Mouse (Mus musculus) embryonic facial prominence, embryonic 14.5 days (tissue): ENCODE results near the gene Tmem54. TPM values are rescaled to one million over a fixed set of nuclear protein-coding genes. Genes with fewer than 3 reads are reported as not detected.

Experiments used
- ATAC-seq: fragments of 200-750 bp; cut with Nextera tagmentation; 2 replicates; pipeline ENCODE4 v1.8.0; 2017; ENCODE audit warnings: low read depth, moderate number of reproducible peaks, moderate TSS enrichment
- DNase-seq: peaks from one replicate; pipeline ENCODE4 v3.0.0-alpha.2; 2015; ENCODE audit warnings: low spot score
- H3K27ac ChIP-seq: fragments of 300-500 bp; sonication (generic); replicated peaks from 2 replicates; pipeline ENCODE4 v1.5.1; 2014; ENCODE audit warnings: low read depth, mild to moderate bottlenecking, low read length, moderate library complexity
- H3K27me3 ChIP-seq: fragments of 300-500 bp; sonication (generic); replicated peaks from 2 replicates; pipeline ENCODE4 v1.6.1; 2014; ENCODE audit warnings: low read length; ENCODE audit not compliant: control insufficient read depth, insufficient read depth
- H3K36me3 ChIP-seq: fragments of 300-500 bp; sonication (generic); 2 replicates; pipeline ENCODE4 v1.6.1; 2014; ENCODE audit warnings: low read length, mixed read lengths; ENCODE audit not compliant: control insufficient read depth, insufficient read depth
- H3K4me1 ChIP-seq: fragments of 300-500 bp; sonication (generic); 2 replicates; pipeline ENCODE4 v1.6.1; 2014; ENCODE audit warnings: antibody characterized with exemption, low read length; ENCODE audit not compliant: control insufficient read depth, insufficient read depth
- H3K4me2 ChIP-seq: fragments of 300-500 bp; sonication (generic); 2 replicates; pipeline ENCODE4 v1.6.1; 2014; ENCODE audit warnings: low read depth, mild to moderate bottlenecking, low read length, moderate library complexity, mixed read lengths
- H3K4me3 ChIP-seq: fragments of 300-500 bp; sonication (generic); 2 replicates; pipeline ENCODE4 v1.5.1; 2014; ENCODE audit warnings: low read depth, mild to moderate bottlenecking, low read length
- H3K9ac ChIP-seq: fragments of 300-500 bp; sonication (generic); 2 replicates; pipeline ENCODE4 v1.6.1; 2014; ENCODE audit warnings: low read depth, mild to moderate bottlenecking, low read length, moderate library complexity, mixed read lengths
- H3K9me3 ChIP-seq: fragments of 300-500 bp; sonication (generic); 2 replicates; pipeline ENCODE4 v1.6.1; 2016; ENCODE audit warnings: low read length; ENCODE audit not compliant: control insufficient read depth
- WGBS: fragments of 180-500 bp; shearing (Covaris S2); extraction: QIAGEN DNeasy Blood & Tissue Kit; methylation state at CpG from one replicate; pipeline ENCODE4 v1.1.7; 2014; 5-methylcytosine and 5-hydroxymethylcytosine counted together
- polyA plus RNA-seq: library from polyadenylated mRNA; unstranded; fragments of >200 nt; fragmentation: Nextera tagmentation; extraction: Ambion mirVana; gene quantifications from 2 replicates; pipeline ENCODE4 v1.2.1, GENCODE M21; 2014

Gene Tmem54
- polyA plus RNA-seq, 1 experiment from 2014 or later: 8.4 TPM

GRCm38 (mm10) chr4:129130149-129130548 is 24.8 kb downstream of the Tmem54 start:
- Histone ChIP-seq H3K9ac (peak overlapping the region; percentile 48; the same call in 1 of the 2 replicates), H3K36me3 (no peaks in the 10 kb centered on the region), H3K4me2 (peak overlapping the region; percentile 55), H3K4me3 (peak overlapping the region; percentile 38), H3K9me3 (no peaks in the 10 kb centered on the region), H3K27ac (peak overlapping the region; percentile 39), H3K4me1 (peaks cover 19% of the 10 kb centered on the region), H3K27me3 (peaks cover 7% of the 10 kb centered on the region)
- 5% methylated on average over 8 of the region's 8 CpGs for WGBS
- DNase-seq (no peak), ATAC-seq (peak; percentile 30; the same call in 1 of the 2 replicates)

GRCm38 (mm10) chr4:129130755-129131303 is 25.5 kb downstream of the Tmem54 start:
- Histone ChIP-seq H3K27ac (peak overlapping the region; percentile 44), H3K9ac (peak overlapping the region; percentile 56), H3K36me3 (no peaks in the 10 kb centered on the region), H3K4me2 (peak overlapping the region; percentile 55), H3K9me3 (no peaks in the 10 kb centered on the region), H3K4me1 (peaks cover 18% of the 10 kb centered on the region), H3K27me3 (peaks cover 13% of the 10 kb centered on the region), H3K4me3 (peak overlapping the region; percentile 38)
- peak; percentile 79 for ATAC-seq
- peak; percentile 84 for DNase-seq
- 7% methylated on average over 16 of the region's 17 CpGs for WGBS

DNA sequence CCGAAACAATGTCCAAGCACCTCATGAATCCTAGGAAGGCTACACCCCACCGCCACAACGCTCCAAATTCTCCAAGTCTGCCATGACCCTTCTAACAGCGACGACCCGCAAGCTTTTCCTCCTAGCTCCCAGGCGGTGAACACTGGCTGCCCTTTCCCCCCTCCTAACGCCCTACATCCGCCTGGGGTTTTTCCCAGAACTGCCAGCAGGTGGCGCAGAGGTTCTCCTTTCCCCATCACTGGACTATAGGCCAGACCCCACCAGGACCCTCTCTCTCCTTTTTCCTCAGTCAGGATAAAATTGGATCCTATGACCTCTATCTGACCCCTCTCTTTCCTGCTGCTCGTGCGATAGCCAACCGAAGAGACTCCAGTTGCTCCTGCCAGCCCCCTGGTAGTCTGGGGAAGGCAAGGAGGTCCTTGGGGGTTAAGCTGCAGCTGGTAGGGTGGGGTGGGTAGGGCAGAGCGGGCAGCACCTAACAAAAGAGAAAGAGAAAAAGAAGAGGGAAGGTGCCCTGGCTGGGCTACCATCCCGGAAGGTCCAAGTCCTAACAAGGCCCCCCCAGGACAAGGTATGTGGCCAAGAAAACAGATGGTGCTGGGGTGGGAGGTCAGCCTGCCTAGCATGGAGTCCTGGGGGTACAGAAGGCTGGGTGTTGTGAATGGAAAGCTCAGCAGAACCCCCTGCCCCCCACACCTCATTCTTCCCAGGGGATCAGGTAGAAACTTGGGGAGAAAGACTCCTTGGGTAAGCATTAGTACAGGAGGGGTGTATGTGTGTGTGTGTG is 29.6 kb downstream of the Tmem54 start:
- WGBS: 10% methylated on average over 15 of the region's 15 CpGs
- peak overlapping the region; percentile 22 for H3K4me2 ChIP-seq
- ATAC-seq: peak; percentile 53

GRCm38 (mm10) chr4:129135637-129136036 is 30.3 kb downstream of the Tmem54 start:
- Histone ChIP-seq H3K4me1 (peaks cover under 1% of the 10 kb centered on the region; the same call in 1 of the 2 replicates), H3K4me3 (peak overlapping the region; percentile 57; the same call in 1 of the 2 replicates), H3K9ac (no peak overlapping the region), H3K9me3 (no peaks in the 10 kb centered on the region), H3K4me2 (peak overlapping the region; percentile 94; the same call in 1 of the 2 replicates), H3K27me3 (peaks cover 19% of the 10 kb centered on the region), H3K27ac (no peak overlapping the region; the same call in 1 of the 2 replicates), H3K36me3 (no peaks in the 10 kb centered on the region)
- WGBS: 69% methylated on average over 2 of the region's 2 CpGs
- ATAC-seq (no peak), DNase-seq (no peak)

More for the DNA sequence above, 29.6 kb downstream of the Tmem54 start:
- no peaks in the 10 kb centered on the region for H3K36me3 ChIP-seq
- peaks cover 19% of the 10 kb centered on the region for H3K27me3 ChIP-seq
- no peak overlapping the region for H3K4me3 ChIP-seq
- peak; percentile 63 for DNase-seq
- no peaks in the 10 kb centered on the region for H3K9me3 ChIP-seq
- H3K9ac ChIP-seq: no peak overlapping the region
- H3K4me1 ChIP-seq: peaks cover 7% of the 10 kb centered on the region
- no peak overlapping the region for H3K27ac ChIP-seq

GRCm38 (mm10) chr4:129136189-129136578 is 30.8 kb downstream of the Tmem54 start:
- DNase-seq (no peak), ATAC-seq (no peak)
- Histone ChIP-seq H3K36me3 (no peaks in the 10 kb centered on the region), H3K9me3 (no peaks in the 10 kb centered on the region), H3K4me2 (peak overlapping the region; percentile 94), H3K4me3 (peak overlapping the region; percentile 57), H3K4me1 (peaks cover under 1% of the 10 kb centered on the region; the same call in 1 of the 2 replicates), H3K9ac (peak overlapping the region; percentile 76), H3K27ac (no peak overlapping the region), H3K27me3 (peaks cover 19% of the 10 kb centered on the region)
- WGBS: 26% methylated on average over 9 of the region's 9 CpGs

DNA sequence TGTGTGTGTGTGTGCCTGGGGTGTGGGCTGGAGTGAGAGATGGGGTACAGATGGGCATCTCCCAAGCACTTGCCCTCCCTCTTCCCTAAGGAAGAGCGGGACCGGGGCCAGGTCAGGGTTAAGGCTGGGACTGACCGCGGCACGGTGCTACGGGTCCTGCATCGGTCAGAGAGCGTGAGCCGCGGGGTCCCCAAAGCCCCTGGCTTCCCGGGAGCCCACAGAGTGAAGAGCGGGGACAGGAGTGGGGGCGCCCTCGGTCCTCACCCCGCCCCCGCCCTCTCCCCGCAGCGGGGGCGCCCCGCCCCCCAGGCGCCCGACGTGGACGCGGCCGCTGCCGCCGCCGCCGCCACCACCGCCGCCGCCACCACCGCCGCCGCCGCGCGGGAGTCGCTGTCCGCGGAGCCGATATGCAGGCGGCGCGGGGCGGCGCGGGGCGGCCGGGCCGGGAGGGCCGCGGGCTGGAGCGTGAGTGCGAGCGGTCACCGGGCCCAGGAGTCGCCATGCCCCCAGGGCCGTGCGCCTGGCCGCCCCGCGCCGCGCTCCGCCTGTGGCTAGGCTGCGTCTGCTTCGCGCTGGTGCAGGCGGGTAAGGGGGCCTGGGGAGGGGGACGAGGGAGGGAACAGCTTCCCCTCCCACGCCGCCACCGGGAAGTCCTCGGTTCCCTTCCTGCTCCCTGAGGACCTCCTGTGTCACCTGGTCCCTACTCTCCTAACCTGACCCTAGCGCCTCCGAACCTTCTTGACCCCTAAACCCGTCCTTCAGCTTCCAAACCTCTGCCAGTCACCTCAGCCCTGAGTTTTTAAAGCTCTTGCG is 31.4 kb downstream of the Tmem54 start, which contains the start of gene Fndc5:
Fndc5 (plus strand) TSS at position 421 of the 813 bp plus-strand sequence.
- 5% methylated on average over 4 of the region's 80 CpGs for WGBS
- Histone ChIP-seq H3K9ac (peak within 1 kb of the TSS; percentile 76), H3K36me3 (no peaks in the 10 kb centered on the region), H3K4me3 (peak within 1 kb of the TSS; percentile 57), H3K9me3 (no peaks in the 10 kb centered on the region), H3K4me1 (peaks cover 6% of the 10 kb centered on the region), H3K4me2 (peak within 1 kb of the TSS; percentile 94), H3K27ac (no peak within 1 kb of the TSS; the same call in none of the 2 replicates), H3K27me3 (peaks cover 19% of the 10 kb centered on the region)
- DNase-seq (no peak), ATAC-seq (no peak)

DNA sequence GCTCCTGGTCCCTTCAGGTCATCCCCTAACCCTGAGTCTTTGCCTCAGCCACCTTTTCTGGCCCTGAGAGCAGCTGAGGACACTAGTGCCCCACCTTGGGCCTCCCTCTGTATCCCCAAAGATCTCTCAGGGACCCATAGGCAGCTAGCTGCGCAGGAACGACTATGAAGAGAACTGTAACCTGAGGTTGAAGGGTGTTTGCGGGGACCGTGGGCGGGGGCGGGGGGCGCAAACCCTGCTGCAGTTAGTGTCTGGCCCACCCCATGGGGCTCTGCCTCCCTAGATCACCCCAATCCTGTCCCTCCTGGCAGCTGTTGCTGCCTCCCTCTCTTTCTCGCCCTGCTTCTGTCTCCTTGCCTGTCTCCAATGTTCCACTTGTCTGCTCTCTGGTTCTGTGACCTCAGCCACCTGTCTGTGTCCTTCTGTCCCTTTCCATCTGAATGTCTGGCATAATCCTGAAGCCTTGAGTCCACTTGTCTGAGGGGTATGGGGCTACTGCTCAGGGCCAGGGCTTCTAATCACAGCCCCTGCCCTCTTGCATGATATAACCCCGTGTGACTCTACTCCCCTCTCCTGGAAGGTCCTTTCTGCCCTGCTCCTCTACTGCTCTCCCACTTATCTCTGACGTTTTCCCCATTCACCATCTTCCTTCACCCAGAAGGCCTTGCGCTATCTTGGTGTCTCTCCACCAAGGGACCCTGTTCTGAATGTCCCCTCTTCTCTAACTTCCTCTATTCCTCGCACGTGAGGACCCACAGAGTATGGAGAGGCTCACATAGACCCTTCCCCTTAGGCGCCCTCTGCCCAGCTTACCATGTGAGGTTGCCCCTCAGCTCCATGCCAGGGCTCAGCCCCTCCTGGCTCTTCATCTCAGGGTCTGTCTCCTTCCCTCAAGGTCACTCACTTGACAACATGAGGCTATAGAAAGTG is 32.3 kb downstream of the Tmem54 start:
- 0 out of 2 replicates have a peak, but pooled peaks cover 1% of the 10 kb centered on the region for H3K36me3 ChIP-seq
- H3K9ac ChIP-seq: peak overlapping the region; percentile 76
- H3K27ac ChIP-seq: no peak overlapping the region
- ATAC-seq: no peak
- WGBS: 46% methylated on average over 14 of the region's 14 CpGs
- DNase-seq: no peak
- no peaks in the 10 kb centered on the region for H3K9me3 ChIP-seq
- H3K4me3 ChIP-seq: peak overlapping the region; percentile 57
- peaks cover 19% of the 10 kb centered on the region for H3K27me3 ChIP-seq
- peak overlapping the region; percentile 94 for H3K4me2 ChIP-seq
- H3K4me1 ChIP-seq: peaks cover 10% of the 10 kb centered on the region
